Mouse (Mus musculus): ENCODE data around the gene Hist1h2ak. TPM values are rescaled to one million over a fixed set of nuclear protein-coding genes. Genes with fewer than 3 reads are reported as not detected.
A peak's percentile ranks its signal among the peaks of the same experiment; 100 is the strongest.
"Not testable (repeated sequence)": the region's sequence is repeated elsewhere in the genome, so short reads cannot be mapped to it uniquely, and the experiment has no call there.

Hist1h2ak gene
- polyA plus RNA-seq, 1 experiment, result 2.4 TPM

GRCm38 (mm10) chr13:21781021-21781555 lies 27.5 kb upstream of the Hist1h2ak start:
- peaks cover 17% of the 10 kb centered on the region for H3K4me1 ChIP-seq (ENCODE audit: control insufficient read depth, insufficient read depth, low read length)
- no peak overlapping the region for H3K4me3 ChIP-seq (ENCODE audit: control insufficient read depth, low read depth, low read length)
- peaks cover 2% of the 10 kb centered on the region; the same call in 1 of the 2 replicates for H3K27me3 ChIP-seq (ENCODE audit: control insufficient read depth, insufficient read depth, low read length)
- H3K36me3 ChIP-seq (ENCODE audit: control insufficient read depth, insufficient read depth, low read length), result no peaks in the 10 kb centered on the region
- TF ChIP-seq CTCF (IDR thresholded peaks at IDR 0.05; ENCODE audit: control insufficient read depth, insufficient read depth, insufficient replicate concordance, low read depth, low read length) (no peak), POLR2A (IDR thresholded peaks at IDR 0.05; ENCODE audit: control insufficient read depth, low read depth, low read length) (no peak)
- H3K27ac ChIP-seq (ENCODE audit: control insufficient read depth, insufficient read depth, low read depth, low read length), result no peak overlapping the region

- Histone ChIP-seq H3K27me3 (ENCODE audit: control insufficient read depth, insufficient read depth, low read length) (peaks cover 2% of the 10 kb centered on the region; the same call in 1 of the 2 replicates), H3K36me3 (ENCODE audit: control insufficient read depth, insufficient read depth, low read length) (no peaks in the 10 kb centered on the region), H3K4me3 (ENCODE audit: control insufficient read depth, low read depth, low read length) (peak within 1 kb of the TSS; percentile 82), H3K27ac (ENCODE audit: control insufficient read depth, insufficient read depth, low read depth, low read length) (peak within 1 kb of the TSS; percentile 82), H3K4me1 (ENCODE audit: control insufficient read depth, insufficient read depth, low read length) (peaks cover 17% of the 10 kb centered on the region)
- no peak for TF ChIP-seq POLR2A (IDR thresholded peaks at IDR 0.05; ENCODE audit: control insufficient read depth, low read depth, low read length)
- no peak for TF ChIP-seq CTCF (IDR thresholded peaks at IDR 0.05; ENCODE audit: control insufficient read depth, insufficient read depth, insufficient replicate concordance, low read depth, low read length)
Measured at GRCm38 (mm10) chr13:21779767-21780731, 26.4 kb upstream of the Hist1h2ak start, which contains the start of gene Hist1h1b. Gene Hist1h1b, minus strand, starts transcription at chr13:21780625.

- Histone ChIP-seq H3K27me3 (ENCODE audit: control insufficient read depth, insufficient read depth, low read length) (peaks cover 2% of the 10 kb centered on the region; the same call in 1 of the 2 replicates), H3K27ac (ENCODE audit: control insufficient read depth, insufficient read depth, low read depth, low read length) (peak overlapping the region; percentile 70), H3K4me3 (ENCODE audit: control insufficient read depth, low read depth, low read length) (peak overlapping the region; percentile 82), H3K36me3 (ENCODE audit: control insufficient read depth, insufficient read depth, low read length) (no peaks in the 10 kb centered on the region), H3K4me1 (ENCODE audit: control insufficient read depth, insufficient read depth, low read length) (peaks cover 17% of the 10 kb centered on the region)
- no peak for TF ChIP-seq POLR2A (IDR thresholded peaks at IDR 0.05; ENCODE audit: control insufficient read depth, low read depth, low read length)
- TF ChIP-seq CTCF (IDR thresholded peaks at IDR 0.05; ENCODE audit: control insufficient read depth, insufficient read depth, insufficient replicate concordance, low read depth, low read length), result no peak
Measured at GRCm38 (mm10) chr13:21778814-21779766, 25.5 kb upstream of the Hist1h2ak start.

DNA sequence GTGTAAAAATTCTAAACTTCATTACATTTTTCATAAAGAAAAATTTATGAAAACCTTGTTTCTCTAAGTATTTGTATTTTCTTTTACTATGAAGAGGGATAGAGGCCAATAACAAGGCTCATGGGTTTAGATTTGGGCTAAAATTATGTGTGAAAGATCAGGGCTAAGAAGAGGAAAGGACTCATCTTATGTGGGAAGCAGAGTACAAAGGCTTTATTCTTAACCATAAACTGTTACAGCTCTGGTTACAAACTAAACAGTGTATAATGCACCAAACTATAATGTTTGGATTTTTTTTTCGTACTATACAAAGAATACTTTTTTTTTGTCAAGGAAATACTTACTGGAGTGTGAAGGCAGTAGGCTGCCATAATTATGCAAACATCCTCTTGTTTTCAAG lies 2.1 kb upstream of the Hist1h2ak start:
- TF ChIP-seq POLR2A (IDR thresholded peaks at IDR 0.05; ENCODE audit: control insufficient read depth, low read depth, low read length) (no peak), CTCF (IDR thresholded peaks at IDR 0.05; ENCODE audit: control insufficient read depth, insufficient read depth, insufficient replicate concordance, low read depth, low read length) (no peak)
- no peak overlapping the region for H3K4me3 ChIP-seq (ENCODE audit: control insufficient read depth, low read depth, low read length)

DNA sequence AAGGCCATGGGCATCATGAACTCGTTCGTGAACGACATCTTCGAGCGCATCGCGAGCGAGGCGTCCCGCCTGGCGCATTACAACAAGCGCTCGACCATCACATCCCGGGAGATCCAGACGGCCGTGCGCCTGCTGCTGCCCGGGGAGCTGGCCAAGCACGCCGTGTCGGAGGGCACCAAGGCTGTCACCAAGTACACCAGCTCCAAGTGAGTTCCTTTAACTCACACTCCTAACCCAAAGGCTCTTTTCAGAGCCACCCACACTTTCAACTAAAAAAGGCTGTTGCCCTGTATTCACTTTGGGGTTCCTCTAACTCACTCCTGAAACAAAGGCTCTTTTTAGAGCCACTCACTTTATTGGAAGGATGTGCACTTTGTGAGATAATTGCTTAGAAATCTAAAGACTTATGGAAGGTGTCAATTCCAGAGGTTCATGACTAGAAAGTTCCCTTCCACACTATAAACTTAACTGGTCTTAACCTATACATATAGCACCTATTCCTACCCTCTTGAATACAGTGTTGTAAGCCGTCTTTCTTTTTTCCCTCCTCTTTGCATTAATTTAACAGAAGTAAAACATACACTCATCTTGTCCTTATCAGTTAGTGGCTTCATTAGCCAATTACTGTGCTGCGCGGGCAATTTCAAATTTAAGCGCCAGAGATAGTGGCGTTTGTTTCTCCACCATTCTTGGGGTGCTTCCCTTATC lies 821 bp upstream of the Hist1h2ak start:
- not testable (repeated sequence) for H3K4me1 ChIP-seq (ENCODE audit: control insufficient read depth, insufficient read depth, low read length); H3K36me3 ChIP-seq (ENCODE audit: control insufficient read depth, insufficient read depth, low read length); H3K27ac ChIP-seq (ENCODE audit: control insufficient read depth, insufficient read depth, low read depth, low read length); H3K27me3 ChIP-seq (ENCODE audit: control insufficient read depth, insufficient read depth, low read length); H3K4me3 ChIP-seq (ENCODE audit: control insufficient read depth, low read depth, low read length)

More for the DNA sequence above, 2.1 kb upstream of the Hist1h2ak start:
- Histone ChIP-seq H3K4me1 (ENCODE audit: control insufficient read depth, insufficient read depth, low read length) (peaks cover 3% of the 10 kb centered on the region), H3K27ac (ENCODE audit: control insufficient read depth, insufficient read depth, low read depth, low read length) (no peak overlapping the region), H3K36me3 (ENCODE audit: control insufficient read depth, insufficient read depth, low read length) (no peaks in the 10 kb centered on the region), H3K27me3 (ENCODE audit: control insufficient read depth, insufficient read depth, low read length) (no peaks in the 10 kb centered on the region)

GRCm38 (mm10) chr13:21753051-21753523 lies 540 bp downstream of the Hist1h2ak start:
- Histone ChIP-seq H3K36me3 (ENCODE audit: control insufficient read depth, insufficient read depth, low read length) (no peaks in the 10 kb centered on the region), H3K27ac (ENCODE audit: control insufficient read depth, insufficient read depth, low read depth, low read length) (peak overlapping the region; percentile 48), H3K4me1 (ENCODE audit: control insufficient read depth, insufficient read depth, low read length) (peaks cover 3% of the 10 kb centered on the region), H3K27me3 (ENCODE audit: control insufficient read depth, insufficient read depth, low read length) (no peaks in the 10 kb centered on the region), H3K4me3 (ENCODE audit: control insufficient read depth, low read depth, low read length) (peak overlapping the region; percentile 52)
- no peak for TF ChIP-seq POLR2A (IDR thresholded peaks at IDR 0.05; ENCODE audit: control insufficient read depth, low read depth, low read length)
- no peak for TF ChIP-seq CTCF (IDR thresholded peaks at IDR 0.05; ENCODE audit: control insufficient read depth, insufficient read depth, insufficient replicate concordance, low read depth, low read length)

Data from testis, adult 2 months (tissue).